Mouse (Mus musculus): Measurements from ENCODE around the gene Fbxo36. TPM values are rescaled to one million over a fixed set of nuclear protein-coding genes. Genes with fewer than 3 reads are reported as not detected.

The Fbxo36 gene
- polyA plus RNA-seq, 1 experiment from 2014 or later, result 8.6 TPM

Other genes starting within 250 kb of the Fbxo36 start
- 0.24 and 0.36 TPM in 2 replicates for gene Dner, start 143.6 kb upstream of the Fbxo36 start, polyA plus RNA-seq (2015; fragmentation: Nextera tagmentation; extraction: Ambion mirVana)
- 29.6 and 48.1 TPM in 2 replicates for gene Trip12, start 675 bp downstream of the Fbxo36 start, polyA plus RNA-seq (2015; fragmentation: Nextera tagmentation; extraction: Ambion mirVana)
- gene Slc16a14, start 95.3 kb downstream of the Fbxo36 start, polyA plus RNA-seq (2015; fragmentation: Nextera tagmentation; extraction: Ambion mirVana), result 0.02 and 0.12 TPM in 2 replicates

Data from liver, embryonic 13.5 days (tissue).